Mouse (Mus musculus) embryonic facial prominence, embryonic 12.5 days (tissue): ENCODE data around the gene Ppat. TPM values are rescaled to one million over a fixed set of nuclear protein-coding genes. Genes with fewer than 3 reads are reported as not detected.

Source experiments
- ATAC-seq: fragments of 200-750 bp; cut with Nextera tagmentation; 2 replicates; pipeline ENCODE4 v1.8.0; 2017; ENCODE audit not compliant: insufficient number of reproducible peaks, insufficient read depth, low FRiP score, low TSS enrichment
- H3K27ac ChIP-seq: fragments of 300-500 bp; sonication (generic); 2 replicates; pipeline ENCODE4 v1.5.1; 2016; ENCODE audit warnings: mild to moderate bottlenecking
- H3K27me3 ChIP-seq: fragments of 300-500 bp; sonication (generic); 2 replicates; pipeline ENCODE4 v1.6.1; 2016; ENCODE audit warnings: mild to moderate bottlenecking, moderate library complexity
- H3K36me3 ChIP-seq: fragments of 300-500 bp; sonication (generic); 2 replicates; pipeline ENCODE4 v1.6.1; 2016; ENCODE audit warnings: mild to moderate bottlenecking
- H3K4me1 ChIP-seq: fragments of 300-500 bp; sonication (generic); 2 replicates; pipeline ENCODE4 v1.6.1; 2016
- H3K4me2 ChIP-seq: fragments of 300-500 bp; sonication (generic); replicated peaks from 2 replicates; pipeline ENCODE4 v1.6.1; 2016; ENCODE audit warnings: mild to moderate bottlenecking, moderate library complexity
- H3K4me3 ChIP-seq: fragments of 300-500 bp; sonication (generic); 2 replicates; pipeline ENCODE4 v1.5.1; 2016; ENCODE audit warnings: mild to moderate bottlenecking
- H3K9ac ChIP-seq: fragments of 300-500 bp; sonication (generic); 2 replicates; pipeline ENCODE4 v1.6.1; 2016; ENCODE audit warnings: mild to moderate bottlenecking, moderate library complexity
- H3K9me3 ChIP-seq: fragments of 300-500 bp; sonication (generic); 2 replicates; pipeline ENCODE4 v1.6.1; 2016; ENCODE audit warnings: mild to moderate bottlenecking, moderate library complexity
- WGBS: fragments of 180-500 bp; shearing (Covaris S2); methylation state at CpG from one replicate; pipeline ENCODE4 v1.1.7; 2016; 5-methylcytosine and 5-hydroxymethylcytosine counted together
- polyA plus RNA-seq: library from polyadenylated mRNA; unstranded; fragments of >200 nt; fragmentation: Nextera tagmentation; extraction: Ambion mirVana; gene quantifications from 2 replicates; pipeline ENCODE4 v1.2.1, GENCODE M21; 2016

Gene Ppat
- polyA plus RNA-seq, 1 experiment from 2014 or later = 29.9 TPM

DNA sequence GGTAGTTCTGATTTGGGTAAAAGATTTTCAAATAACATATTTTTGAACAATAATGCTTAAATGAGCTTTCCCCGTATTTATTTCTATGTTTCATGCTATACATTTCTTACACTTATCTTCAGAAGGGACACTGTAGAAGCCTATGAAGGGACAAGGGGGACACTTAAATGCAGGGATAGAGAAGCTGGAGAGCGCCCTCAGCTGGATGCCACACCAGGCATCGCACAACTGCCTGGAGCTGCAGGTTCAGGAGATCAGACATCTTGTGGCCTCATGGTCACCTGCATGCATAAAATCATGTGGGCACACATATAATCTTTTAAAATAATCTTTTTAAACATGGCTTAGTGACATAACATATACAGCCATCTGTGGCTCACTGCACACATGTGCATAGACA lies 13.3 kb upstream of the Ppat start:
- peaks cover 80% of the 10 kb centered on the region for H3K36me3 ChIP-seq
- H3K27me3 ChIP-seq = no peaks in the 10 kb centered on the region
- H3K4me2 ChIP-seq = no peak overlapping the region
- no peaks in the 10 kb centered on the region for H3K4me1 ChIP-seq
- H3K9me3 ChIP-seq = no peaks in the 10 kb centered on the region
- ATAC-seq = no peak
- no peak overlapping the region for H3K9ac ChIP-seq
- WGBS = 93% methylated on average over 3 of the region's 3 CpGs
- no peak overlapping the region for H3K27ac ChIP-seq
- H3K4me3 ChIP-seq = no peak overlapping the region

DNA sequence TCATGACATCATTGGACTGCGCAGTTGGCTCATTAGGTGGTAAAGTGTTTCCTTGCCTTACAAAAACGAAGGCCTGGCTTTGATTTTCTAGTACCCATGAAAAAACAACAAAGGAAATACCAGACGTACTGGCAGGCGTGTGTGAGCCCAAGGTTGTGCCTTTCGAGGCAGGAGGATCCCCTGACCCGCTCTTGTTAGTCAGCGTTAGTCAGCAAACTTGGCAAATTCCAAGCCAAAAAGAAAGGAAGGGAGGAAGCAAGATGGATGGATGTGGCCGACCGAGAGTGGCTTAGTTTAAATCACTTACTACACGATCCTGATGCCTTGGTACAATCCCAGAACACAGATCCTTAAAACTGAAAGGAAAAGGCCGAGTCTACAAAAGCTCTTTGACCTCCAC lies 11.2 kb upstream of the Ppat start:
- H3K36me3 ChIP-seq = peaks cover 79% of the 10 kb centered on the region
- H3K4me1 ChIP-seq = no peaks in the 10 kb centered on the region
- 72% methylated on average over 11 of the region's 11 CpGs for WGBS
- no peak overlapping the region for H3K27ac ChIP-seq
- H3K4me2 ChIP-seq = no peak overlapping the region
- no peaks in the 10 kb centered on the region for H3K9me3 ChIP-seq
- no peaks in the 10 kb centered on the region for H3K27me3 ChIP-seq
- ATAC-seq = no peak
- H3K9ac ChIP-seq = no peak overlapping the region
- H3K4me3 ChIP-seq = no peak overlapping the region

DNA sequence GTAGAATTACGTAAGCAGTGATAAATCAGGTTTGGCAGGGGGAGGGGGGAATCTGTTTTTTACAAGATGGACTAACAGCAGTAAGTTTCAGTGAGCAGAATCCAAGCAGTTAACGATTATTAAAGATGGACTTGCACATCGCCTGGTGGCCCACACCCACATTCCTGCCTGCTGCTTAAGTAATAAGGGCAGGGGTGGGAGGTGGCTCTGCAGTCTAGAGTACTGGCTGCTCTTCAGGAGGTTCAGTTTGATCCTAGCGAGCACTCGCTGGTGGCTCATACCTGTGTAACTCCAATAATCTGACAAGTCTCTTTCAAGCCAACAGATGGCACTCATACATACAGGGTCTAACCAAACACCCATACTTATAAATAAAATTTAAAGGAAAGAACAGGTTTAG lies 8.2 kb upstream of the Ppat start:
- 90% methylated on average over 5 of the region's 5 CpGs for WGBS
- Histone ChIP-seq H3K36me3 (peaks cover 81% of the 10 kb centered on the region), H3K4me3 (no peak overlapping the region), H3K4me1 (0 out of 2 replicates have a peak, but pooled peaks cover 3% of the 10 kb centered on the region), H3K27me3 (no peaks in the 10 kb centered on the region), H3K9me3 (no peaks in the 10 kb centered on the region), H3K27ac (no peak overlapping the region), H3K4me2 (no peak overlapping the region), H3K9ac (no peak overlapping the region)
- no peak for ATAC-seq

DNA sequence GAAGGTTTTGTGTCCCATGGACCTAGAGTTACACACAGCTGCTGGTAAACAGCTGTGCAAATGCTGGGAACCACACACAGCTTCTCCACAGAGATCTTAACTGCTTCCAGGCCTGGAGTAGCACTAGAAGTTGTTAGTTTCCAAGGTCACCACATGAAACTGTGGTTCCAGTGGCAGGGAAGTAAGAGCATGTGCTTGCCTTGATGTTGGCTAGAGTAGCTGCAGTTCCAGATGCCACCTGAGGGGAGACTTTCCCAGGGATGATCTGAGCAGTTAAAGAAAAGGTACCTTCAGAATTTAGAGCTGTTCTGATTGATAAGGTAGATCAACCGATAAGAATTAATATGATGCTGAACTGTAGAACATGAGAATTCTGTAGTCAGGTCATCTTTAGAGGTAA lies 6.6 kb upstream of the Ppat start:
- peaks cover 66% of the 10 kb centered on the region for H3K36me3 ChIP-seq
- H3K9me3 ChIP-seq = no peaks in the 10 kb centered on the region
- no peak overlapping the region for H3K27ac ChIP-seq
- WGBS = 93% methylated on average over 1 of the region's 1 CpGs
- no peak overlapping the region for H3K4me2 ChIP-seq
- peaks cover 3% of the 10 kb centered on the region; the same call in 1 of the 2 replicates for H3K4me1 ChIP-seq
- no peaks in the 10 kb centered on the region for H3K27me3 ChIP-seq
- no peak overlapping the region for H3K9ac ChIP-seq
- ATAC-seq = no peak
- H3K4me3 ChIP-seq = no peak overlapping the region

DNA sequence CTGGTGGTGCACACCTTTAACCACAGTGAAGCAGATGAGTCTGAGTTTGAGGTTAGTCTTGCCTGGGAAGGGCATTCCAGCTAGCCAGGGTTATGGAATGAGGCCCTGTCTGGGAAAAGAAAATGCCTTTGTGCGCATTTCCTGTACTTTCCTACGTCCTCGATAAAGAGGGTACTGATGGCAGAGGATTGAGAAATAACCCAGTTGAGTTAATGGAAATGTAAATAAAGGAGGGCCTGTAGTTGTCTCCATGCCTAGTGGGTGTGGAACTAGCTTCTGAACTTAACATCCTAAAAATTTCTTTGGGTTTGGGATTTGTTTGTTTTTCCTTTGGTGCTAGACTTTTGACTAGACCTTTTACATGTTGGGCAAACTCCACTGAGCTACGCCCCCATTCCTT lies 4.1 kb upstream of the Ppat start:
- no peak for ATAC-seq
- Histone ChIP-seq H3K9ac (no peak overlapping the region), H3K27ac (no peak overlapping the region), H3K9me3 (no peaks in the 10 kb centered on the region), H3K36me3 (peaks cover 47% of the 10 kb centered on the region), H3K27me3 (no peaks in the 10 kb centered on the region), H3K4me3 (no peak overlapping the region), H3K4me1 (peaks cover 9% of the 10 kb centered on the region; the same call in 1 of the 2 replicates), H3K4me2 (no peak overlapping the region)
- 72% methylated on average over 4 of the region's 4 CpGs for WGBS

DNA sequence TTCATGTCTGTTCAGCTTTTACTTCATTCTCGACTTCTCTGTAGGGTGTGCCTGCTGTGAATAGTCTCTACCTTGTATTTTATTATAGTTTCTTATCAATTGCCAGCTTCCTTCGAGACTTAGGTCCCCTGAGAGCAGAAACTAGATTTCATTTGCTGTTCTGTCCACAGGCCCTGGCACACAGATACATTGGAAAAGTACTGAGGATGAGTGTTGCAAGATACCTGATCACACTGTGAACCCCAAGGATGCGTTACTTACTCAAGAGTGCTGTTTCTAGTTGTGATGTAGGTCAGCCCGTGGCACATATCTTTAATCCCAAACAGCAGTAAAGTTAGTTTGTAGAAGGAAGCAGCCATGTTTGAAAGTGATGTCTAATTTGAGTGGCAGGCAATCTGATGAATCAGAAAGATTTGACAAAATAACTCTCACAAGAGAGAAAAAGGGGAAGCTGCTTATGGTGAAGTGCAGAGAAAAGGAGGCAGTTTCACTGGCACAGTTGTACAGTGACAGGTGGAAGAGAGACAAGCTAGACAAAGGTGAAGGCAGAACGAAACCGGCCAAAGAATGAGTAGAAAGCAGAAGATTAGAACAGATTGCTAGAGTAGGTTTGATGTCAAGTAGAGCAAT lies 3.0 kb upstream of the Ppat start:
- no peak overlapping the region for H3K27ac ChIP-seq
- H3K27me3 ChIP-seq = no peaks in the 10 kb centered on the region
- peaks cover 19% of the 10 kb centered on the region for H3K4me1 ChIP-seq
- no peak for ATAC-seq
- WGBS = 86% methylated on average over 6 of the region's 6 CpGs
- H3K4me3 ChIP-seq = no peak overlapping the region
- H3K4me2 ChIP-seq = no peak overlapping the region
- no peak overlapping the region for H3K9ac ChIP-seq
- peaks cover 37% of the 10 kb centered on the region for H3K36me3 ChIP-seq
- no peaks in the 10 kb centered on the region for H3K9me3 ChIP-seq

DNA sequence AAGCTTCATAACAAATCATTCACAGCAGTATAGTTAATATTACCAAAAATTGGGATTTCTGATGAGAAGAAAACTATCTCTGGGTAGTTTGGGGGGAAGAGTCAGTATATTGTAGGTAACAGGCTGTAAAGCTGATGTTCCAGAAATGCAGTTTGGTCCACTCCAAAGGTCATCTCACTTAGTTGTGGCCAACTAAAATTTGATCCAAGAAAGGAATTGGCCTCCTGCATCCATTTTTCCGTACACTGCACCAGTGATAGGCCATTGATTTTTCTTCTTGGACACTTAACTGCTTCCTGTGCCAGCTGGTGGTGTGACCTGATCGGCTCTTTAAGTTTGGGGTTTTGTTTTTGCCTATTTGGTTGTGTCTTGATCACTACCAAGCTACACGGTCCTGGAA lies 2.4 kb upstream of the Ppat start:
- peaks cover 21% of the 10 kb centered on the region for H3K4me1 ChIP-seq
- no peaks in the 10 kb centered on the region for H3K9me3 ChIP-seq
- no peak overlapping the region for H3K4me2 ChIP-seq
- H3K27ac ChIP-seq = no peak overlapping the region
- H3K9ac ChIP-seq = no peak overlapping the region
- no peak overlapping the region for H3K4me3 ChIP-seq
- 81% methylated on average over 3 of the region's 3 CpGs for WGBS
- no peak for ATAC-seq
- peaks cover 33% of the 10 kb centered on the region for H3K36me3 ChIP-seq
- H3K27me3 ChIP-seq = no peaks in the 10 kb centered on the region

DNA sequence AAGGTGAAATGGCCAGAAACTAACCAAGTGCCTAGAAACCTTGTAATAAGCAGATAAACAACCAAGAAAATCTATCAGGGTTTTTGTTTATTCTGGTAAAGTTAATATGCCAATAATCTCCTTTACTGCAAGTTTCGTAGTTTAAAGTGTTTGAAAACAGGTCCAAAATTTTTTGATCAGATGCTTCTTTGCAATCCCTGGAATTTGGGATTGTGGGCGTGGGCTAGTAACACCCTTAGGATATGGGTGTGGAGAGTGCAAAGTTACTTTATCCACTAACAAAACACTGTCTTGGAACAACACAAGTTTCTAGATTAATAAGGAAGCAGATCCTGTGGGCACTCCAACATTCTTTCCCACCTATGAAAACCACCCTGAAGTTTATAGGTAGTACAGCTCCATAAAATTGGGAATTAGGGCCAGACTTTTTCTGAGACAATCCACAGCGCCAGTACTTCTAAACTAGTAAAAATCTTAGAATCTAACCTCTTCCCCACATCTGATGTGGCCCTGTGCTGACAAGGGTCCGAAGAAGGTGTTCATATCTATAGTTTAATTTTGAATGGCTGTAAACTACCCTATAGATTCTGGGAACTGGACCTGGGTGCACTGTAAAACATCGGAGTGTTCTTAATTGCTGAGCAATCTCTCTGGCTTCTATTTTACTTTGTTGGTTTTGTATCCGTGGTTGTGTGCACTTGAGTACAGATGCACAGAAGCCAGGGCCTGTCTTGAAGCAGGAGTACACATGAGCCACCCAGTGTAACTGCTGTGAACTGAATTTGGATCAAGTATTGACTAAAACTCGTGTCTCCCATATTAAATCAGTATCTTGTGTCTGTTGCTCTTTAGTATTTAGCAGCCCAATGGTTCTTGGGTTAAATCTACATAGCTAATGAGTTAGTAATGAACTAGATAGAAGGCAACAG lies 998 bp upstream of the Ppat start:
- Histone ChIP-seq H3K4me2 (peak overlapping the region; percentile 82), H3K27me3 (no peaks in the 10 kb centered on the region), H3K4me3 (peak overlapping the region; percentile 76), H3K27ac (peak overlapping the region; percentile 94), H3K9ac (peak overlapping the region; percentile 76), H3K4me1 (peaks cover 21% of the 10 kb centered on the region), H3K36me3 (peaks cover 19% of the 10 kb centered on the region), H3K9me3 (no peaks in the 10 kb centered on the region)
- ATAC-seq = no peak
- 11% methylated on average over 7 of the region's 7 CpGs for WGBS

DNA sequence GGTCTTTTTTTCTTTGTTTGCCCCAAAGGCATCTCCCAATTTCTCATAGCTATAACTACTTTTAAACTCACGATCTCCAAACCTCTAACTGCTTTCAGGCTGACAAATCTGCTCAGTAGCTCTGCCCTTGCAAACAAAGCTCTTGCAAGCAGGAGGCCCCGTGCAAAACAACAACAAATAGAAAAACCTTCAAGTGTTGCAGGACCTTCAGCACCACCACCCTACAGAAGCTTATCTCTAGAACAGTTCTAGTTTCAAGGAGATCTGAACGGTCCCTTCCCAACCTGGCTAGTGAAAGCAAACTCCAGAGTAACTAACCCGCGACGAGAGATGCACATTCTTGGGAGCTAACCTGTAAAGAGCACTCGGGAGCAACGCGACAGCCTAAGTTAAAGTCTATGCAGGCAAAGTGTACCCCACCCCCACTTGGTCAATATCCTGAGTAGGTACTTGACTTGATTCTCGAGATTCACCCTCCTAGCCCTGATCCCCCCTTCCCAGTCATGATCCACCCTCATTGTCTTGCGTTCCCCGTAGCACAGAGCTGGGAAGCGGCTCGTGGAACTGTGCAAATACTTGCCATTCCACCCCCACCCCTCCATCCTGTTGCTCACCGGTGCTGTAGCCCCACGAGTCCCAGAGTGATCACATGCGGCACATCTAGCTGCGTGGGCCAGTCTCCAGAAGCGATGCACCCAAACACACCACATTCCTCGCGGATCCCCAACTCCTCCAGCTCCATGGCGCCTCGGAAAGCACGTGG lies 854 bp downstream of the Ppat start:
- peaks cover 28% of the 10 kb centered on the region for H3K4me1 ChIP-seq

DNA sequence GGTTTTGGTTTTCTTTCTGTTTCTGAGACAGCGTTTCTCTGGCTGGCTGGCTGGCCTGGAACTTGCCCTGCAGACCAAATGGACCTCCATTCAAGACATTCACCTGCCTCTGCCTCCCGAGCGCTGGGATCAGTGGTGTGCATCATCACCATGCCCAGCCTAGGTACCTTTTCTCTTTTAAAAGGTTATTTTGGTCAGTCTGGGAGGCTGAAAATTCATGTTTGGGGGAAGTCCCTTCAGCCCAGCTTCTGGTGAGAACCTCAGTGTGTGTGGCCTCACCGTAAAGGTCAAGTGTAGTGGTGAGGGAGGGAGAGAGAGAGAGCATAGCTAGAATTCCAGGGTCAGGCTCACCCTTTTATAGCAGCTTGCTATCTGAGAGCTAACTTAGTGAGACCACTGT lies 3.6 kb downstream of the Ppat start:
- H3K4me3 ChIP-seq = no peak overlapping the region
- H3K36me3 ChIP-seq = 0 out of 2 replicates have a peak, but pooled peaks cover 8% of the 10 kb centered on the region
- no peak overlapping the region for H3K9ac ChIP-seq
- WGBS = 89% methylated on average over 4 of the region's 4 CpGs
- H3K27me3 ChIP-seq = no peaks in the 10 kb centered on the region
- H3K27ac ChIP-seq = no peak overlapping the region
- no peak overlapping the region for H3K4me2 ChIP-seq
- H3K4me1 ChIP-seq = peaks cover 23% of the 10 kb centered on the region
- no peak for ATAC-seq
- no peaks in the 10 kb centered on the region for H3K9me3 ChIP-seq

More for the DNA sequence above, 854 bp downstream of the Ppat start:
- Histone ChIP-seq H3K36me3 (0 out of 2 replicates have a peak, but pooled peaks cover 14% of the 10 kb centered on the region), H3K27ac (peak overlapping the region; percentile 94), H3K9me3 (no peaks in the 10 kb centered on the region), H3K27me3 (no peaks in the 10 kb centered on the region), H3K4me2 (peak overlapping the region; percentile 82), H3K9ac (peak overlapping the region; percentile 68), H3K4me3 (peak overlapping the region; percentile 76)
- ATAC-seq = peak; percentile 39
- WGBS = under 1% methylated on average over 24 of the region's 24 CpGs

DNA sequence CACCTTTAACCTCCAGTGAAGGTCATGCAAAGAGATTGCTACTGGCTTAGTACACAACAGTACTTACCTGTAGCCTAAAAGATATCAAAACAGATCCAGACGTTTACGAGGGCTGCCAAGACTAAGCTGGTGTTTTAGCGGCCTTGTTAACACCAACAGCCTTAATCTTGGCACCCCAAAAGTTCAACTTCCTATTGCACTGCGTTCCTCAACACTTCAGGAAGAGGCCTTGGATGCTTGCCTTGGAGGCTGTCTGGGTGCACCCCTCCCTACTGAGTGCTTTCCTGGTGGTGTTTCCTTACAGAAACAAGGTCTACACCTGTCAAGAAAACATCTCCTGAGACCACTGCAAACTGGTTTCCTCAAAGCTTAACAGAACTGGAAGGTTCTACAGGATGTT lies 4.2 kb downstream of the Ppat start:
- 90% methylated on average over 4 of the region's 4 CpGs for WGBS
- Histone ChIP-seq H3K9ac (no peak overlapping the region), H3K4me2 (no peak overlapping the region), H3K4me1 (peaks cover 18% of the 10 kb centered on the region), H3K9me3 (no peaks in the 10 kb centered on the region), H3K36me3 (0 out of 2 replicates have a peak, but pooled peaks cover 8% of the 10 kb centered on the region), H3K27me3 (no peaks in the 10 kb centered on the region), H3K27ac (no peak overlapping the region), H3K4me3 (no peak overlapping the region)
- no peak for ATAC-seq
